Mouse (Mus musculus) lung, postnatal 0 days (tissue): Measurements from ENCODE around the gene N4bp2l1. TPM values are rescaled to one million over a fixed set of nuclear protein-coding genes. Genes with fewer than 3 reads are reported as not detected.
A peak's percentile ranks its signal among the peaks of the same experiment; 100 is the strongest.

ENCODE experiments used
- ATAC-seq: fragments of 200-750 bp; cut with Nextera tagmentation; 2 replicates; pipeline ENCODE4 v1.8.0; 2017; ENCODE audit warnings: moderate library complexity
- DNase-seq: peaks from one replicate; pipeline ENCODE4 v3.0.0-alpha.2; 2016; ENCODE audit warnings: low spot score
- H3K27ac ChIP-seq: fragments of 300-500 bp; sonication (generic); 2 replicates; pipeline ENCODE4 v1.5.1; 2014; ENCODE audit warnings: antibody characterized with exemption, mild to moderate bottlenecking, low read length, mixed read lengths
- H3K27me3 ChIP-seq: fragments of 300-500 bp; sonication (generic); replicated peaks from 2 replicates; pipeline ENCODE4 v1.6.1; 2014; ENCODE audit warnings: low read length, mixed read lengths; ENCODE audit not compliant: insufficient read depth
- H3K36me3 ChIP-seq: fragments of 300-500 bp; sonication (generic); 2 replicates; pipeline ENCODE4 v1.6.1; 2014; ENCODE audit warnings: low read length, mixed read lengths; ENCODE audit not compliant: insufficient read depth
- H3K4me1 ChIP-seq: fragments of 300-500 bp; sonication (generic); 2 replicates; pipeline ENCODE4 v1.6.1; 2014; ENCODE audit warnings: antibody characterized with exemption, low read depth, low read length, mixed read lengths; ENCODE audit not compliant: insufficient read depth
- H3K4me2 ChIP-seq: fragments of 300-500 bp; sonication (generic); replicated peaks from 2 replicates; pipeline ENCODE4 v1.6.1; 2014; ENCODE audit warnings: low read depth, mild to moderate bottlenecking, low read length, moderate library complexity, mixed read lengths
- H3K4me3 ChIP-seq: fragments of 300-500 bp; sonication (generic); 2 replicates; pipeline ENCODE4 v1.5.1; 2014; ENCODE audit warnings: low read depth, low read length
- H3K9ac ChIP-seq: fragments of 300-500 bp; sonication (generic); replicated peaks from 2 replicates; pipeline ENCODE4 v1.6.1; 2014; ENCODE audit warnings: low read depth, mild to moderate bottlenecking
- H3K9me3 ChIP-seq: fragments of 300-500 bp; sonication (generic); 2 replicates; pipeline ENCODE4 v1.6.1; 2016; ENCODE audit warnings: low read length, mixed read lengths
- CTCF ChIP-seq: IDR thresholded peaks from 2 replicates; pipeline ENCODE4 v1.5.1; 2016; ENCODE audit warnings: antibody characterized with exemption, mild to moderate bottlenecking
- EP300 ChIP-seq: IDR thresholded peaks from 2 replicates; pipeline ENCODE4 v1.6.1; 2016; ENCODE audit warnings: antibody characterized with exemption, mild to moderate bottlenecking, control low read depth
- WGBS: fragments of 180-500 bp; shearing (Covaris S2); extraction: QIAGEN DNeasy Blood & Tissue Kit; methylation state at CpG from one replicate; pipeline ENCODE4 v1.1.7; 2014; 5-methylcytosine and 5-hydroxymethylcytosine counted together
- polyA plus RNA-seq: library from polyadenylated mRNA; unstranded; fragments of >200 nt; fragmentation: Nextera tagmentation; extraction: Ambion mirVana; gene quantifications from 2 replicates; pipeline ENCODE4 v1.2.1, GENCODE M21; 2015

The N4bp2l1 gene
- polyA plus RNA-seq, 1 experiment from 2014 or later, result 15.2 TPM

DNA sequence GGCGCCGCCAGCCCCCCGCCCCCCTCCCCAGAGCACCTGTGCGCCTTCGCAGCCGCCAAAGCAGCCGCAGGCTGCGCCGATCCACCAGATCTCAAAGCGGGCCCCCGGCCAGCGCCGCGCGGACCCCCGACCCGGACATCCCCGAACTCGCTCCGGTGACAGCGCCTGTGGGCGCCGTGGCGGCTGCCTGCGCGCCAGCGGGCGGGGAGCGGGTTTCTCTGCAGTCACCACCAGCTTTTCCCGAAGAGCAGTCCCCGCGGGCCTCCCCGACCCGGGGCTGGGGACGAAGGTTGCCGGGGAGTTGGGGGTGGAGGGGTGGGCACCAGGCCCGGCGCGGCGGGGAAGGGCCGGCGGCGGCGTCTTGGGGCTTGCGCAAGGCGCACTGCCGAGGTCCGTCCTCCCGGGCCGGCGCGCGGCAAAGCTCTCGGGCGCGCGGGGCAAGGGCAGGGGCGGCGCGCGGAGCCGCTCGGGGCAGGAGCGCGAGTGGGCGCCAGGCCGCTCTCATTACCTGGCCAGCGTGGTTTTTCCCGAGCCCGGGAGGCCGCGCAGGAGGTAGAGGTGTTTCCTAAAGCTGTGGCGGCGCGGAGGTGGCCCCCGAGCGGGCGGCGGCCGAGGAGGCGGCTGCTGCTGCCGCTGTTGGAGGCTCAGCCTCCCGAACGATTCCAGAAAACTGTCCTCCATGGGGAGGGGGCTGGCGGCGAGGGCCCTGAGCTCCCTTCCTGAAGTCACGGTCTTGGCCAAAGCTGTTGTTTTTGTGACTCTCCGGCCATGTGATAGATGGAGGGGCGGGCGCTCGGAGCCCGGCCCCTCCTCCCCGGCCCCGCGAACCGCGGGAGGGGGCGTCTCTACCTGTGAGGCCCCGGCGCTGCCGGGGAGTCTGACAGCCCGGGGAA, 3.0 kb downstream of the N4bp2l1 start:
- Histone ChIP-seq H3K4me2 (peak overlapping the region; percentile 99), H3K27me3 (no peaks in the 10 kb centered on the region), H3K4me1 (0 out of 2 replicates have a peak, but pooled peaks cover 3% of the 10 kb centered on the region), H3K27ac (peak overlapping the region; percentile 74), H3K9ac (peak overlapping the region; percentile 77), H3K9me3 (no peaks in the 10 kb centered on the region), H3K4me3 (peak overlapping the region; percentile 91), H3K36me3 (no peaks in the 10 kb centered on the region)
- DNase-seq, result peak; percentile 55
- ATAC-seq, result peak; percentile 80
- TF ChIP-seq EP300 (no peak), CTCF (no peak)
- under 1% methylated on average over 58 of the region's 102 CpGs for WGBS

GRCm38 (mm10) chr5:150592904-150593755, 3.9 kb downstream of the N4bp2l1 start:
- H3K4me1 ChIP-seq, result 0 out of 2 replicates have a peak, but pooled peaks cover 3% of the 10 kb centered on the region
- H3K9me3 ChIP-seq, result no peaks in the 10 kb centered on the region
- peak overlapping the region; percentile 77 for H3K9ac ChIP-seq
- ATAC-seq (peak; percentile 21), DNase-seq (peak; percentile 53)
- no peaks in the 10 kb centered on the region for H3K36me3 ChIP-seq
- H3K4me3 ChIP-seq, result peak overlapping the region; percentile 91
- H3K27ac ChIP-seq, result peak overlapping the region; percentile 74
- peak overlapping the region; percentile 99 for H3K4me2 ChIP-seq
- no peaks in the 10 kb centered on the region for H3K27me3 ChIP-seq
- TF ChIP-seq CTCF (no peak), EP300 (no peak)
- WGBS, result 13% methylated on average over 31 of the region's 40 CpGs

- no peaks in the 10 kb centered on the region for H3K27me3 ChIP-seq
- no peaks in the 10 kb centered on the region for H3K36me3 ChIP-seq
- no peak for TF ChIP-seq EP300
- TF ChIP-seq CTCF, result no peak
- DNase-seq, result no peak
- ATAC-seq, result no peak
- H3K4me3 ChIP-seq, result no peak overlapping the region; the same call in 1 of the 2 replicates
- WGBS, result 69% methylated on average over 13 of the region's 13 CpGs
- peak overlapping the region; percentile 15; the same call in 1 of the 2 replicates for H3K27ac ChIP-seq
- H3K9ac ChIP-seq, result no peak overlapping the region
- H3K4me1 ChIP-seq, result 0 out of 2 replicates have a peak, but pooled peaks cover 3% of the 10 kb centered on the region
- no peaks in the 10 kb centered on the region for H3K9me3 ChIP-seq
- H3K4me2 ChIP-seq, result peak overlapping the region; percentile 99
Observed at GRCm38 (mm10) chr5:150592186-150592903, 4.6 kb downstream of the N4bp2l1 start.

GRCm38 (mm10) chr5:150589945-150590344, 7.0 kb downstream of the N4bp2l1 start:
- H3K27ac ChIP-seq, result no peak overlapping the region
- no peak for TF ChIP-seq CTCF
- TF ChIP-seq EP300, result no peak
- no peak overlapping the region for H3K4me2 ChIP-seq
- H3K4me1 ChIP-seq, result 0 out of 2 replicates have a peak, but pooled peaks cover 3% of the 10 kb centered on the region
- no peak for DNase-seq
- no peaks in the 10 kb centered on the region for H3K9me3 ChIP-seq
- no peaks in the 10 kb centered on the region for H3K27me3 ChIP-seq
- no peak overlapping the region for H3K4me3 ChIP-seq
- H3K36me3 ChIP-seq, result no peaks in the 10 kb centered on the region
- ATAC-seq, result no peak
- WGBS, result 69% methylated on average over 2 of the region's 2 CpGs
- H3K9ac ChIP-seq, result no peak overlapping the region

DNA sequence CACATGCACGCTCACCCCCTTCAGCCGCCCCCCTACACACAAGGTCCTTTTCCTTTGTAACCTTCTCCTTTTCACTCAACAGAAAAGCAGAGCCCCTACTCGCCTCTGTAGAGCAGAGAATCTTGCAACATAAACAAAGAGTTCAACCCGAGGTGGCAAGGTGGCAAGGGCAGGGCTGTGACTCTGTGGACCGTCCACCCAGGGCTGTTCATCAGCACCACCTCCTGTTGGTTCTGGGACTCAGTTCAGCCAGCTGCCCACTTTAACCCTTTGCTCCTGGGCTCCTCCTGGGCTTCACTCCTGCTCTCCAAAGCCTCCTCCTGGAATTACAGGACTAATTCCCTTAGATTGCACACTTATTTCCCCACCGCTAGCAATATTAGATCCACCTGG, 12.7 kb downstream of the N4bp2l1 start:
- Histone ChIP-seq H3K4me3 (no peak overlapping the region), H3K27me3 (no peaks in the 10 kb centered on the region), H3K9ac (no peak overlapping the region), H3K4me1 (no peaks in the 10 kb centered on the region), H3K27ac (no peak overlapping the region), H3K36me3 (no peaks in the 10 kb centered on the region), H3K9me3 (no peaks in the 10 kb centered on the region), H3K4me2 (no peak overlapping the region)
- WGBS, result 32% methylated on average over 6 of the region's 6 CpGs
- ATAC-seq (0 out of 2 replicates have a peak, but pooled peaks have one; percentile 28), DNase-seq (no peak)
- TF ChIP-seq CTCF (peak; percentile 16; the same call in 1 of the 2 replicates), EP300 (no peak)
